Mouse (Mus musculus): Measurements from ENCODE around the gene Unc79.

DNA sequence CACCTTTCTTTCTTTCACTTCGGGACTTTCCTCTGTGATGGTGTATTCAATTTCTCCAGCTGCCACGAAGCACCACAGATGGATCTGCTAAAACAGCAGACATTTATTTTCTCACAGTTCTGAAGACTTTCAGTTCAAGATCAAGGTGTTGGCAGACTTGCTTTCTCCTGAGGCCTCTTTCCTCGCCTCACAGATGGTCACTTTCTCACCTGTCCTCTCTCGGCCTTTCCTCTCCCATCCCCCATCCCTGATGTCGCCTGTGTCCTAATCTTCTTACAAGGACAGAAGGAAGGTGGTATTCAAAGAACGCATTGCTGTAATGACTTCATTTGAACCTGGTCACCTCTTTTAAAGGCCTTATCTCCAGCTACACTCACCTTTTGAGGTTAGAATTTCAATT, 39.1 kb downstream of the Unc79 start:
- TF ChIP-seq CTCF (IDR thresholded peaks at IDR 0.05) (no peak), EP300 (IDR thresholded peaks at IDR 0.05) (no peak)
